Mouse (Mus musculus): ENCODE results near the gene Xndc1.

- TF ChIP-seq CTCF (IDR thresholded peaks at IDR 0.05; ENCODE audit: low read depth, low read length): no peak
- no peak for TF ChIP-seq POLR2A (IDR thresholded peaks at IDR 0.05; ENCODE audit: borderline replicate concordance, low read depth, low read length)
These were observed 15.0 kb downstream of the Xndc1 start for GRCm38 (mm10) chr7:102080311-102080710.
